Mouse (Mus musculus) CH12.LX (cell line): ENCODE measurements around the gene Ptgs1. TPM values are rescaled to one million over a fixed set of nuclear protein-coding genes. Genes with fewer than 3 reads are reported as not detected.

Experiments
- DNase-seq: peaks from one replicate; pipeline ENCODE4 v3.0.0-alpha.2; 2013; ENCODE audit errors: extremely low read depth
- H3K27ac ChIP-seq: 2 replicates; pipeline ENCODE4 v1.5.1; 2012; ENCODE audit warnings: low read depth, mild to moderate bottlenecking, control low read depth, moderate library complexity; ENCODE audit not compliant: insufficient read depth
- H3K27me3 ChIP-seq: replicated peaks from 2 replicates; pipeline ENCODE3; 2012; ENCODE audit warnings: inconsistent platforms
- H3K36me3 ChIP-seq, 2 experiments: replicated peaks in 1 of 2; 2 replicates each; pipeline versions ENCODE3 to v1.6.1; 2012; ENCODE audit warnings: inconsistent platforms in 1 of 2, low read length in 1 of 2, mild to moderate bottlenecking in 1 of 2, mixed read lengths in 1 of 2, moderate library complexity in 1 of 2; ENCODE audit not compliant: control insufficient read depth in 1 of 2, insufficient read depth in 1 of 2
- H3K4me1 ChIP-seq, 2 experiments: 2 replicates each; pipeline ENCODE4 v1.6.1; 2012; ENCODE audit warnings: inconsistent platforms in 1 of 2, moderate library complexity in 1 of 2; ENCODE audit not compliant: insufficient read depth in 2 of 2, control insufficient read depth in 1 of 2
- H3K4me2 ChIP-seq: 2 replicates; pipeline ENCODE4 v1.6.1; 2012; ENCODE audit warnings: low read depth, mild to moderate bottlenecking, control low read depth; ENCODE audit not compliant: poor library complexity, insufficient read depth, severe bottlenecking
- H3K4me3 ChIP-seq, 3 experiments: fragments of 150-350 bp in 1 of 3; sonication (generic) in 1 of 3; replicated peaks in 1 of 3; 2 replicates each; pipeline versions ENCODE3 to v1.5.1; 2011 to 2012; ENCODE audit warnings: low read depth in 2 of 3, low read length in 2 of 3, mild to moderate bottlenecking in 2 of 3, moderate library complexity in 2 of 3, control low read depth in 1 of 3, improper control_type of control experiment in 1 of 3, inconsistent platforms in 1 of 3, mixed read lengths in 1 of 3; ENCODE audit not compliant: poor library complexity in 1 of 3
- H3K79me2 ChIP-seq: replicated peaks from 2 replicates; pipeline ENCODE4 v1.6.1; 2012; ENCODE audit warnings: mild to moderate bottlenecking, moderate library complexity; ENCODE audit not compliant: control insufficient read depth, poor library complexity, insufficient read depth, severe bottlenecking; ENCODE audit errors: extremely low read depth
- H3K9ac ChIP-seq: 2 replicates; pipeline ENCODE4 v1.6.1; 2012; ENCODE audit warnings: low read depth, mild to moderate bottlenecking, control low read depth, moderate library complexity; ENCODE audit not compliant: insufficient read depth
- H3K9me3 ChIP-seq: replicated peaks from 2 replicates; pipeline ENCODE3; 2012; ENCODE audit warnings: low read length, inconsistent platforms, mixed read lengths
- CHD1 ChIP-seq: IDR thresholded peaks from 2 replicates; pipeline ENCODE4 v1.6.1; 2012; ENCODE audit warnings: low read depth, low read length, improper control_type of control experiment, inconsistent platforms
- EP300 ChIP-seq: IDR thresholded peaks from 2 replicates; pipeline ENCODE4 v1.6.1; 2011; ENCODE audit warnings: low read length, improper control_type of control experiment
- HCFC1 ChIP-seq: IDR thresholded peaks from 2 replicates; pipeline ENCODE4 v1.6.1; 2012; ENCODE audit warnings: low read depth, mild to moderate bottlenecking, inconsistent platforms, low read length, improper control_type of control experiment
- IRF4 ChIP-seq: IDR thresholded peaks from 2 replicates; pipeline ENCODE4 v1.6.1; 2014; ENCODE audit warnings: low read depth, mild to moderate bottlenecking, inconsistent platforms, low read length, improper control_type of control experiment
- JUND ChIP-seq: conservative IDR thresholded peaks from 2 replicates; pipeline ENCODE4 v1.6.1; 2011; ENCODE audit warnings: low read depth, low read length, improper control_type of control experiment
- KAT2A ChIP-seq: IDR thresholded peaks from 2 replicates; pipeline ENCODE4 v1.6.1; 2012; ENCODE audit warnings: low read length, improper control_type of control experiment, inconsistent platforms; ENCODE audit not compliant: insufficient replicate concordance
- MAZ ChIP-seq: IDR thresholded peaks from 2 replicates; pipeline ENCODE4 v1.6.1; 2012; ENCODE audit warnings: low read depth, mild to moderate bottlenecking, inconsistent platforms, low read length, improper control_type of control experiment, moderate library complexity
- PAX5 ChIP-seq: IDR thresholded peaks from 2 replicates; pipeline ENCODE4 v1.6.1; 2012; ENCODE audit warnings: low read length, inconsistent platforms, mixed read lengths
- RAD21 ChIP-seq: IDR thresholded peaks from 2 replicates; pipeline ENCODE4 v1.6.1; 2011; ENCODE audit warnings: low read depth, mild to moderate bottlenecking, low read length, improper control_type of control experiment, moderate library complexity
- RCOR1 ChIP-seq: conservative IDR thresholded peaks from 2 replicates; pipeline ENCODE4 v1.6.1; 2012; ENCODE audit warnings: low read depth, mild to moderate bottlenecking, inconsistent platforms, low read length, improper control_type of control experiment
- SIN3A ChIP-seq: IDR thresholded peaks from 2 replicates; pipeline ENCODE4 v1.6.1; 2012; ENCODE audit warnings: low read length, improper control_type of control experiment, inconsistent platforms
- TBP ChIP-seq: conservative IDR thresholded peaks from 2 replicates; pipeline ENCODE4 v1.6.1; 2011; ENCODE audit warnings: low read depth, low read length, improper control_type of control experiment
- ZMIZ1 ChIP-seq: IDR thresholded peaks from 2 replicates; pipeline ENCODE4 v1.6.1; 2012; ENCODE audit warnings: low read depth, mild to moderate bottlenecking, inconsistent platforms, low read length, improper control_type of control experiment
- dilution Hi-C: fragments of 300-500 bp; cut with MboI; formaldehyde crosslinking; loops from 2 replicates; pipeline ENCODE4 v1.14.3; 2020; ENCODE audit warnings: low sequenced_read_pairs; ENCODE audit not compliant: extremely low pct_unique_long_range_greater_than_20kb, extremely low pct_ligation_motif_present
- in situ Hi-C: fragments of 300-500 bp; cut with MboI; formaldehyde crosslinking; loops from 3 replicates; pipeline ENCODE4 v1.14.3; 2019; ENCODE audit warnings: low sequenced_read_pairs, low pct_ligation_motif_present, low pct_unique_long_range_greater_than_20kb, mixed read lengths
- polyA plus RNA-seq: library from polyadenylated mRNA; unstranded; fragments of >175 nt; gene quantifications from 2 replicates; pipeline ENCODE4 v1.2.1, GENCODE M21; 2012; ENCODE audit warnings: low read depth; ENCODE audit not compliant: insufficient read length
- total RNA-seq, 2 experiments: library from RNA; depleted of rRNA; stranded (reverse); fragments of 300-350 nt in 1 of 2; fragments of >200 nt in 1 of 2; gene quantifications; 2 replicates each; pipeline ENCODE4 v1.2.3; 2012 to 2014

The Ptgs1 gene
- total and polyA plus RNA-seq, 3 experiments: 1.6 to 3.1 (median 3.0) TPM

- H3K9ac ChIP-seq: no peak overlapping the region
- no peak overlapping the region for H3K4me3 ChIP-seq
- no peak overlapping the region for H3K4me2 ChIP-seq
- DNase-seq: no peak
- peaks cover 2 to 7% of the 10 kb centered on the region in 2 experiments; a peak in 2 of 4 replicates for H3K4me1 ChIP-seq
- no peak for TF ChIP-seq EP300
- no peak for TF ChIP-seq SIN3A
- H3K27me3 ChIP-seq: peaks cover 2% of the 10 kb centered on the region
- no peaks in the 10 kb centered on the region for H3K9me3 ChIP-seq
- no peak overlapping the region for H3K27ac ChIP-seq
- peaks cover 0 to 5% of the 10 kb centered on the region in 2 experiments for H3K36me3 ChIP-seq
- dilution Hi-C loops: no loop called here
- no peaks in the 10 kb centered on the region for H3K79me2 ChIP-seq
- in situ Hi-C loops: no loop called here
Observed at GRCm38 (mm10) chr2:36197021-36197420, 33.2 kb upstream of the Ptgs1 start.

DNA sequence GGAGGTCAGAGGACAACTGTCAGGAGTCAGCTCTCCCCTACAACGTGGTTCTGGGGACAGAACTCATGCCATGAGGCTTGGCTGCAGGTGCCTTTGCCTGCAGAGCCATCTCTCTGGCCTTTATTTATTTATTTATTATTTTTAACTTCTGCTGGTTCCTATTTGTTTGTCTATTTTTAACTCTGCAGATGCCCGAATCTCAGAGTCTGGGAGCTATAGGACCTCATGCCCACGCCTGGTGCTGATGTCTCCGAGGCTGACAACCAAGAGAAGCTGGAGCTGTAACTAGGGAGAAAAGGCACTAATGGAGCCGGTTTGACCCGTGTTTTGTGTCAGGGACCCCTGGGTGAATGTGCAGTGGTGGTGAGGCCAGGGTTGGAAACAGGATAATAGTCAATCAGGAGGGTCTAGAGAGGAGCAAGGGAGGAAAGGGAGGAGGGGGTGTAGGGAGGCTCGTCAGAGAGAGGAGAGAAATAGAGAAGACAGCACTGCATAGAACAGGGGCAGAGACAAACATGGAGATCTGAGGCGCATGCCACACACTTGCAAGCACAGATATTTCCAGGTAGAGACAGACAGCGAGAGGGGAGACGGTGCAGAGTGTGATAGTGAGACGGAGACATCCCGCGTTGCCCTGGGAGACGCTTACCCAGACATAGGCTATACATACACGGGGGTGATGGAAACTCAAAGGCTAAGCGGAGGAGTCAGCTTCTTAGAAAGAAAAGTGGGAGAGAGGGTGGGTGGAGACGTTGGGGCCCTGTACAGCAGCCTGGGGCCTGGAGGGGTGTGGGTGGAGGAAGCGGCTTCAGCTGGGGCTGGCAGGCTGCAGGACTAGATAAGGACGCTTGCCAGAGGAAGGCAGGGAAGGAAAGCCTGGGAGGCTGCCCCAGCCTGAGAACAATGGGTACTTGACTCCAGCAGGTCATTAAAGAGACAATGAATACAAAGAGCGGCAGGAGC, 32.0 kb upstream of the Ptgs1 start:
- in situ Hi-C loops: no loop called here
- Histone ChIP-seq H3K9me3 (no peaks in the 10 kb centered on the region), H3K27ac (no peak overlapping the region), H3K9ac (no peak overlapping the region), H3K79me2 (no peaks in the 10 kb centered on the region), H3K4me3 (no peak overlapping the region), H3K4me2 (no peak overlapping the region), H3K36me3 (no peaks in the 10 kb centered on the region), H3K4me1 (peaks cover 8 to 19% of the 10 kb centered on the region in 2 experiments; a peak in 2 of 4 replicates), H3K27me3 (peaks cover 7% of the 10 kb centered on the region)
- dilution Hi-C loops: no loop called here
- TF ChIP-seq JUND: no peak
- TF ChIP-seq HCFC1: no peak
- no peak for TF ChIP-seq ZMIZ1
- TF ChIP-seq RCOR1: no peak
- no peak for TF ChIP-seq RAD21
- TF ChIP-seq CHD1: no peak
- TF ChIP-seq PAX5: no peak
- TF ChIP-seq TBP: no peak
- TF ChIP-seq KAT2A: no peak
- TF ChIP-seq MAZ: no peak
- DNase-seq: no peak

GRCm38 (mm10) chr2:36198882-36199262, 31.4 kb upstream of the Ptgs1 start:
- H3K36me3 ChIP-seq: no peaks in the 10 kb centered on the region
- TF ChIP-seq IRF4 (no peak), KAT2A (no peak), MAZ (no peak)
- no peak for DNase-seq
- in situ Hi-C loops: no loop called here
- H3K27me3 ChIP-seq: peaks cover 11% of the 10 kb centered on the region
- H3K27ac ChIP-seq: no peak overlapping the region
- dilution Hi-C loops: no loop called here
- H3K4me3 ChIP-seq: no peak overlapping the region
- no peaks in the 10 kb centered on the region for H3K79me2 ChIP-seq
- H3K4me2 ChIP-seq: no peak overlapping the region
- peaks cover 8 to 25% of the 10 kb centered on the region in 2 experiments; a peak in 2 of 4 replicates for H3K4me1 ChIP-seq
- no peaks in the 10 kb centered on the region for H3K9me3 ChIP-seq
- no peak overlapping the region for H3K9ac ChIP-seq
